Mouse (Mus musculus) A20 (cell line): ENCODE measurements around the gene Mrps33.

ENCODE experiments used
- DNase-seq: peaks from one replicate; pipeline ENCODE4 v3.0.0-alpha.2; 2011; ENCODE audit warnings: low read depth, low spot score

Gene Mrps33

GRCm38 (mm10) chr6:39780857-39781666 is 29.7 kb downstream of the Mrps33 start:
- DNase-seq, result no peak

GRCm38 (mm10) chr6:39778506-39778905 is 32.3 kb downstream of the Mrps33 start:
- no peak for DNase-seq

GRCm38 (mm10) chr6:39776275-39776674 is 34.5 kb downstream of the Mrps33 start:
- DNase-seq, result no peak

- no peak for DNase-seq
Measured at GRCm38 (mm10) chr6:39775029-39775428, 35.8 kb downstream of the Mrps33 start.

- DNase-seq, result no peak
Measured at GRCm38 (mm10) chr6:39757229-39757628, 53.6 kb downstream of the Mrps33 start.
